Mouse (Mus musculus): ENCODE measurements around the gene Ophn1.

Ophn1 gene

GRCm38 (mm10) chrX:98835989-98836388, 54.8 kb downstream of the Ophn1 start:
- no peak for DNase-seq (ENCODE audit: low read depth, low spot score)

- DNase-seq (ENCODE audit: low read depth, low spot score): no peak
These were observed 87.0 kb downstream of the Ophn1 start for GRCm38 (mm10) chrX:98803813-98804212.

GRCm38 (mm10) chrX:98774247-98774950, 116.4 kb downstream of the Ophn1 start:
- DNase-seq (ENCODE audit: low read depth, low spot score): no peak

GRCm38 (mm10) chrX:98755089-98755488, 135.7 kb downstream of the Ophn1 start:
- DNase-seq (ENCODE audit: low read depth, low spot score): no peak

GRCm38 (mm10) chrX:98751279-98751817, 139.5 kb downstream of the Ophn1 start:
- no peak for DNase-seq (ENCODE audit: low read depth, low spot score)

- no peak for DNase-seq (ENCODE audit: low read depth, low spot score)
These were observed 154.1 kb downstream of the Ophn1 start for GRCm38 (mm10) chrX:98736758-98737157.

- no peak for DNase-seq (ENCODE audit: low read depth, low spot score)
These were observed 167.8 kb downstream of the Ophn1 start for GRCm38 (mm10) chrX:98722991-98723390.

- DNase-seq (ENCODE audit: low read depth, low spot score): no peak
These were observed 183.1 kb downstream of the Ophn1 start for GRCm38 (mm10) chrX:98707766-98708165.

GRCm38 (mm10) chrX:98701635-98702034, 189.2 kb downstream of the Ophn1 start:
- peak; percentile 55 for DNase-seq (ENCODE audit: low read depth, low spot score)

- no peak for DNase-seq (ENCODE audit: low read depth, low spot score)
These were observed 208.2 kb downstream of the Ophn1 start for GRCm38 (mm10) chrX:98682603-98683002.

- no peak for DNase-seq (ENCODE audit: low read depth, low spot score)
These were observed 209.5 kb downstream of the Ophn1 start for GRCm38 (mm10) chrX:98681281-98681680.

GRCm38 (mm10) chrX:98670988-98671387, 219.8 kb downstream of the Ophn1 start:
- DNase-seq (ENCODE audit: low read depth, low spot score): no peak

GRCm38 (mm10) chrX:98651431-98651830, 239.4 kb downstream of the Ophn1 start:
- no peak for DNase-seq (ENCODE audit: low read depth, low spot score)

- no peak for DNase-seq (ENCODE audit: low read depth, low spot score)
These were observed 262.0 kb downstream of the Ophn1 start for GRCm38 (mm10) chrX:98628666-98629404.

- DNase-seq (ENCODE audit: low read depth, low spot score): peak; percentile 35
These were observed 272.0 kb downstream of the Ophn1 start for GRCm38 (mm10) chrX:98618865-98619264.

GRCm38 (mm10) chrX:98617426-98617825, 273.4 kb downstream of the Ophn1 start:
- no peak for DNase-seq (ENCODE audit: low read depth, low spot score)

- DNase-seq (ENCODE audit: low read depth, low spot score): no peak
These were observed 316.6 kb downstream of the Ophn1 start for GRCm38 (mm10) chrX:98574201-98574600.

- DNase-seq (ENCODE audit: low read depth, low spot score): no peak
These were observed 344.4 kb downstream of the Ophn1 start for GRCm38 (mm10) chrX:98546458-98546857.

- no peak for DNase-seq (ENCODE audit: low read depth, low spot score)
These were observed 375.5 kb downstream of the Ophn1 start for GRCm38 (mm10) chrX:98515329-98515728.

- no peak for DNase-seq (ENCODE audit: low read depth, low spot score)
These were observed 376.4 kb downstream of the Ophn1 start for GRCm38 (mm10) chrX:98514359-98514904.
